Mouse (Mus musculus): ENCODE results near the gene Pigv. TPM values are rescaled to one million over a fixed set of nuclear protein-coding genes. Genes with fewer than 3 reads are reported as not detected.
A peak's percentile ranks its signal among the peaks of the same experiment; 100 is the strongest.
"Not testable (repeated sequence)": the region's sequence is repeated elsewhere in the genome, so short reads cannot be mapped to it uniquely, and the experiment has no call there.

Pigv gene
- polyA plus RNA-seq, 1 experiment from 2014 or later = 17.6 TPM

GRCm38 (mm10) chr4:133657829-133658458 lies 14.5 kb downstream of the Pigv start:
- Histone ChIP-seq H3K4me2 (replicated peaks) (no peak overlapping the region), H3K9me3 (replicated peaks) (no peaks in the 10 kb centered on the region), H3K4me1 (peaks cover 48% of the 10 kb centered on the region), H3K4me3 (replicated peaks) (no peak overlapping the region), H3K27ac (replicated peaks) (no peak overlapping the region), H3K9ac (no peak overlapping the region), H3K27me3 (no peaks in the 10 kb centered on the region), H3K36me3 (peaks cover 7% of the 10 kb centered on the region; the same call in 1 of the 2 replicates)
- 45% methylated on average over 5 of the region's 5 CpGs for WGBS
- no peak for ATAC-seq (ENCODE audit: insufficient number of reproducible peaks, low FRiP score, low TSS enrichment, low read depth)

- no peak overlapping the region for H3K4me3 ChIP-seq (replicated peaks)
- H3K27me3 ChIP-seq = no peaks in the 10 kb centered on the region
- peaks cover 48% of the 10 kb centered on the region for H3K4me1 ChIP-seq
- H3K27ac ChIP-seq (replicated peaks) = no peak overlapping the region
- H3K9ac ChIP-seq = no peak overlapping the region
- H3K9me3 ChIP-seq (replicated peaks) = no peaks in the 10 kb centered on the region
- H3K36me3 ChIP-seq = peaks cover 2% of the 10 kb centered on the region; the same call in 1 of the 2 replicates
- no peak for ATAC-seq (ENCODE audit: insufficient number of reproducible peaks, low FRiP score, low TSS enrichment, low read depth)
- H3K4me2 ChIP-seq (replicated peaks) = no peak overlapping the region
- 16% methylated on average over 4 of the region's 4 CpGs for WGBS
Measured at GRCm38 (mm10) chr4:133656997-133657396, 15.4 kb downstream of the Pigv start.

- ATAC-seq (ENCODE audit: insufficient number of reproducible peaks, low FRiP score, low TSS enrichment, low read depth) = no peak
- no peak overlapping the region for H3K4me3 ChIP-seq (replicated peaks)
- 33% methylated on average over 4 of the region's 4 CpGs for whole genome bisulfite sequencing
- no peak overlapping the region for H3K4me2 ChIP-seq (replicated peaks)
- H3K9ac ChIP-seq = no peak overlapping the region
- H3K36me3 ChIP-seq = no peaks in the 10 kb centered on the region
- no peaks in the 10 kb centered on the region for H3K27me3 ChIP-seq
- peaks cover 45% of the 10 kb centered on the region for H3K4me1 ChIP-seq
- no peak overlapping the region for H3K27ac ChIP-seq (replicated peaks)
- no peaks in the 10 kb centered on the region for H3K9me3 ChIP-seq (replicated peaks)
Measured at GRCm38 (mm10) chr4:133656294-133656693, 16.2 kb downstream of the Pigv start.

GRCm38 (mm10) chr4:133654070-133654469 lies 18.4 kb downstream of the Pigv start:
- H3K36me3 ChIP-seq; ATAC-seq (ENCODE audit: insufficient number of reproducible peaks, low FRiP score, low TSS enrichment, low read depth); H3K27ac ChIP-seq (replicated peaks); H3K4me3 ChIP-seq (replicated peaks); H3K27me3 ChIP-seq; H3K9ac ChIP-seq; H3K4me2 ChIP-seq (replicated peaks); H3K9me3 ChIP-seq (replicated peaks): not testable (repeated sequence)
- H3K4me1 ChIP-seq = peaks cover 23% of the 10 kb centered on the region
- 95% methylated on average over 5 of the region's 5 CpGs for WGBS

GRCm38 (mm10) chr4:133652746-133653145 lies 19.7 kb downstream of the Pigv start:
- Histone ChIP-seq H3K27me3 (no peaks in the 10 kb centered on the region), H3K9ac (no peak overlapping the region), H3K4me3 (replicated peaks) (no peak overlapping the region), H3K36me3 (no peaks in the 10 kb centered on the region), H3K9me3 (replicated peaks) (no peaks in the 10 kb centered on the region), H3K4me2 (replicated peaks) (no peak overlapping the region), H3K27ac (replicated peaks) (no peak overlapping the region), H3K4me1 (peaks cover 12% of the 10 kb centered on the region; the same call in 1 of the 2 replicates)
- 79% methylated on average over 10 of the region's 10 CpGs for WGBS
- ATAC-seq (ENCODE audit: insufficient number of reproducible peaks, low FRiP score, low TSS enrichment, low read depth) = no peak

GRCm38 (mm10) chr4:133651986-133652385 lies 20.5 kb downstream of the Pigv start:
- Histone ChIP-seq H3K27ac (replicated peaks) (no peak overlapping the region), H3K9ac (no peak overlapping the region), H3K4me2 (replicated peaks) (no peak overlapping the region), H3K4me3 (replicated peaks) (no peak overlapping the region), H3K9me3 (replicated peaks) (no peaks in the 10 kb centered on the region), H3K4me1 (peaks cover 7% of the 10 kb centered on the region; the same call in 1 of the 2 replicates), H3K27me3 (no peaks in the 10 kb centered on the region), H3K36me3 (no peaks in the 10 kb centered on the region)
- 65% methylated on average over 4 of the region's 4 CpGs for WGBS
- ATAC-seq (ENCODE audit: insufficient number of reproducible peaks, low FRiP score, low TSS enrichment, low read depth) = no peak

GRCm38 (mm10) chr4:133651445-133651844 lies 21.0 kb downstream of the Pigv start:
- Histone ChIP-seq H3K9ac (no peak overlapping the region), H3K4me2 (replicated peaks) (no peak overlapping the region), H3K36me3 (no peaks in the 10 kb centered on the region), H3K9me3 (replicated peaks) (no peaks in the 10 kb centered on the region), H3K4me1 (peaks cover 5% of the 10 kb centered on the region; the same call in 1 of the 2 replicates), H3K27me3 (no peaks in the 10 kb centered on the region), H3K27ac (replicated peaks) (no peak overlapping the region), H3K4me3 (replicated peaks) (no peak overlapping the region)
- 53% methylated on average over 10 of the region's 10 CpGs for WGBS
- ATAC-seq (ENCODE audit: insufficient number of reproducible peaks, low FRiP score, low TSS enrichment, low read depth) = no peak

- no peak for ATAC-seq (ENCODE audit: insufficient number of reproducible peaks, low FRiP score, low TSS enrichment, low read depth)
Measured at GRCm38 (mm10) chr4:133649989-133650699, 22.3 kb downstream of the Pigv start, which contains the start of gene Zdhhc18. Gene Zdhhc18, minus strand, starts transcription at chr4:133650154.

GRCm38 (mm10) chr4:133649464-133649863 lies 23.0 kb downstream of the Pigv start:
- H3K9ac ChIP-seq = not testable (repeated sequence)
- 85% methylated on average over 5 of the region's 5 CpGs for WGBS

More at GRCm38 (mm10) chr4:133649989-133650699, 22.3 kb downstream of the Pigv start, which contains the start of gene Zdhhc18:
- H3K9me3 ChIP-seq (replicated peaks) = no peaks in the 10 kb centered on the region
- H3K4me2 ChIP-seq (replicated peaks) = peak within 1 kb of the TSS; percentile 17
- no peaks in the 10 kb centered on the region for H3K36me3 ChIP-seq
- peak within 1 kb of the TSS; percentile 12 for H3K4me3 ChIP-seq (replicated peaks)
- H3K9ac ChIP-seq = no peak within 1 kb of the TSS
- peak within 1 kb of the TSS; percentile 18; the same call in 1 of the 2 replicates for H3K27ac ChIP-seq (replicated peaks)
- H3K27me3 ChIP-seq = no peaks in the 10 kb centered on the region
- WGBS = 39% methylated on average over 7 of the region's 7 CpGs
- H3K4me1 ChIP-seq = no peaks in the 10 kb centered on the region

GRCm38 (mm10) chr4:133645680-133646079 lies 26.8 kb downstream of the Pigv start:
- Histone ChIP-seq H3K4me3 (replicated peaks) (0 out of 2 replicates have a peak overlapping the region, but pooled peaks have one; percentile 7), H3K9ac (no peak overlapping the region), H3K4me2 (replicated peaks) (no peak overlapping the region), H3K9me3 (replicated peaks) (no peaks in the 10 kb centered on the region), H3K36me3 (no peaks in the 10 kb centered on the region), H3K27me3 (no peaks in the 10 kb centered on the region), H3K4me1 (no peaks in the 10 kb centered on the region), H3K27ac (replicated peaks) (no peak overlapping the region)
- no peak for ATAC-seq (ENCODE audit: insufficient number of reproducible peaks, low FRiP score, low TSS enrichment, low read depth)
- WGBS = 33% methylated on average over 21 of the region's 21 CpGs

More at GRCm38 (mm10) chr4:133649464-133649863, 23.0 kb downstream of the Pigv start:
- Histone ChIP-seq H3K4me2 (replicated peaks) (peak overlapping the region; percentile 17), H3K4me3 (replicated peaks) (peak overlapping the region; percentile 12; the same call in 1 of the 2 replicates), H3K27ac (replicated peaks) (peak overlapping the region; percentile 18; the same call in 1 of the 2 replicates)
- not testable (repeated sequence) for ATAC-seq (ENCODE audit: insufficient number of reproducible peaks, low FRiP score, low TSS enrichment, low read depth); H3K9me3 ChIP-seq (replicated peaks); H3K4me1 ChIP-seq; H3K36me3 ChIP-seq; H3K27me3 ChIP-seq

GRCm38 (mm10) chr4:133645195-133645594 lies 27.3 kb downstream of the Pigv start:
- WGBS = 88% methylated on average over 3 of the region's 3 CpGs
- ATAC-seq (ENCODE audit: insufficient number of reproducible peaks, low FRiP score, low TSS enrichment, low read depth) = no peak
- Histone ChIP-seq H3K9ac (no peak overlapping the region), H3K4me3 (replicated peaks) (no peak overlapping the region), H3K9me3 (replicated peaks) (no peaks in the 10 kb centered on the region), H3K36me3 (no peaks in the 10 kb centered on the region), H3K4me2 (replicated peaks) (no peak overlapping the region), H3K4me1 (no peaks in the 10 kb centered on the region), H3K27me3 (no peaks in the 10 kb centered on the region), H3K27ac (replicated peaks) (no peak overlapping the region)
